Mouse (Mus musculus): ENCODE measurements around the gene Gm17268. TPM values are rescaled to one million over a fixed set of nuclear protein-coding genes. Genes with fewer than 3 reads are reported as not detected.

The Gm17268 gene
- total RNA-seq, 2 experiments from 2014 or later: not detected

DNA sequence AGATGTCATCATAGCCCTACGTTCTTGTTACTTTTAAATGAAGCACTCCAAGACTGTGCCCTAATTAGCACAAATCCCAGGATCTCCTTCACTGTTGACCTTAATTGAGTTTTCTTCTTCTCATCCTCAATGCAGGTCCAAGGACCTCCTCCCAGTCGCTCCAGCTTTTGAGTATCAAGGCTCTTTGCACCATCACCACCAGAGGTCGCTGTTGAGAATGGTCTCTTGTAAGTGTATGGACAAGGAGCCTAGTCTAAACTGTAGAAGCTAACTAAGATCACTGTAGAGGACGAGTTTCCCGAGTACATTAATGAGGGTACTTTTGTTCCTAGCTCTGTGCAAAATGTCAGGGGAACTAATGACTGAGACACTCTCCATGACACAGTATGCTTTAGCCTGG, 55.2 kb downstream of the Gm17268 start:
- intact Hi-C loops (cut with DNase I): no loop called here
- DNase-seq: peak; percentile 56 to 73

GRCm38 (mm10) chr11:81982191-81982590, 56.2 kb downstream of the Gm17268 start:
- intact Hi-C loops (cut with DNase I): no loop called here
- no peak for DNase-seq

Other genes starting within 250 kb of the Gm17268 start
- gene 5530401A14Rik, start 177.9 kb downstream of the Gm17268 start, total RNA-seq (2021): under 1 TPM in 1 of 2 experiments, not detected in 1; 0.07 TPM
- not detected for gene Asic2, start 70.1 kb downstream of the Gm17268 start, total RNA-seq (2021)
- gene Ccl2, start 3.0 kb downstream of the Gm17268 start, total RNA-seq (2021): 1 to 10 TPM; 1.2 to 1.8 TPM
- gene Ccl7, start 7.2 kb upstream of the Gm17268 start, total RNA-seq (2021): 1 to 10 TPM in 1 of 2 experiments, under 1 TPM in 1; 0.34 to 1.0 TPM
- gene Ccl11, start 19.3 kb upstream of the Gm17268 start, total RNA-seq (2021): 1 to 10 TPM in 1 of 2 experiments, under 1 TPM in 1; 0.57 to 1.1 TPM
- gene Ccl12, start 63.3 kb upstream of the Gm17268 start, total RNA-seq (2021): 1 to 10 TPM in 1 of 2 experiments, not detected in 1; 1.1 TPM
- not detected for gene Ccl8, start 76.6 kb upstream of the Gm17268 start, total RNA-seq (2021)